Mouse (Mus musculus) CH12.LX (cell line): Measurements from ENCODE around the gene Flt3l. TPM values are rescaled to one million over a fixed set of nuclear protein-coding genes. Genes with fewer than 3 reads are reported as not detected.

ENCODE experiments used
- DNase-seq: peaks from one replicate; pipeline ENCODE4 v3.0.0-alpha.2; 2013; ENCODE audit errors: extremely low read depth
- H3K27ac ChIP-seq: 2 replicates; pipeline ENCODE4 v1.5.1; 2012; ENCODE audit warnings: low read depth, mild to moderate bottlenecking, control low read depth, moderate library complexity; ENCODE audit not compliant: insufficient read depth
- H3K27me3 ChIP-seq: replicated peaks from 2 replicates; pipeline ENCODE3; 2012; ENCODE audit warnings: inconsistent platforms
- H3K36me3 ChIP-seq, 2 experiments: replicated peaks in 1 of 2; 2 replicates each; pipeline versions ENCODE3 to v1.6.1; 2012; ENCODE audit warnings: inconsistent platforms in 1 of 2, low read length in 1 of 2, mild to moderate bottlenecking in 1 of 2, mixed read lengths in 1 of 2, moderate library complexity in 1 of 2; ENCODE audit not compliant: control insufficient read depth in 1 of 2, insufficient read depth in 1 of 2
- H3K4me1 ChIP-seq, 2 experiments: 2 replicates each; pipeline ENCODE4 v1.6.1; 2012; ENCODE audit warnings: inconsistent platforms in 1 of 2, moderate library complexity in 1 of 2; ENCODE audit not compliant: insufficient read depth in 2 of 2, control insufficient read depth in 1 of 2
- H3K4me2 ChIP-seq: 2 replicates; pipeline ENCODE4 v1.6.1; 2012; ENCODE audit warnings: low read depth, mild to moderate bottlenecking, control low read depth; ENCODE audit not compliant: poor library complexity, insufficient read depth, severe bottlenecking
- H3K4me3 ChIP-seq, 3 experiments: fragments of 150-350 bp in 1 of 3; sonication (generic) in 1 of 3; replicated peaks in 1 of 3; 2 replicates each; pipeline versions ENCODE3 to v1.5.1; 2011 to 2012; ENCODE audit warnings: low read depth in 2 of 3, low read length in 2 of 3, mild to moderate bottlenecking in 2 of 3, moderate library complexity in 2 of 3, control low read depth in 1 of 3, improper control_type of control experiment in 1 of 3, inconsistent platforms in 1 of 3, mixed read lengths in 1 of 3; ENCODE audit not compliant: poor library complexity in 1 of 3
- H3K79me2 ChIP-seq: replicated peaks from 2 replicates; pipeline ENCODE4 v1.6.1; 2012; ENCODE audit warnings: mild to moderate bottlenecking, moderate library complexity; ENCODE audit not compliant: control insufficient read depth, poor library complexity, insufficient read depth, severe bottlenecking; ENCODE audit errors: extremely low read depth
- H3K9ac ChIP-seq: 2 replicates; pipeline ENCODE4 v1.6.1; 2012; ENCODE audit warnings: low read depth, mild to moderate bottlenecking, control low read depth, moderate library complexity; ENCODE audit not compliant: insufficient read depth
- H3K9me3 ChIP-seq: replicated peaks from 2 replicates; pipeline ENCODE3; 2012; ENCODE audit warnings: low read length, inconsistent platforms, mixed read lengths
- CHD1 ChIP-seq: IDR thresholded peaks from 2 replicates; pipeline ENCODE4 v1.6.1; 2012; ENCODE audit warnings: low read depth, low read length, improper control_type of control experiment, inconsistent platforms
- CTCF ChIP-seq, 2 experiments: IDR thresholded peaks in 1 of 2; conservative IDR thresholded peaks in 1 of 2; 2 replicates each; pipeline ENCODE4 v1.5.1; 2011 to 2012; ENCODE audit warnings: low read depth in 2 of 2, low read length in 2 of 2, improper control_type of control experiment in 1 of 2, inconsistent platforms in 1 of 2, mild to moderate bottlenecking in 1 of 2, moderate library complexity in 1 of 2
- ETS1 ChIP-seq: conservative IDR thresholded peaks from 2 replicates; pipeline ENCODE4 v1.6.1; 2012; ENCODE audit warnings: low read depth, mild to moderate bottlenecking, inconsistent platforms, low read length, improper control_type of control experiment, moderate library complexity
- HCFC1 ChIP-seq: IDR thresholded peaks from 2 replicates; pipeline ENCODE4 v1.6.1; 2012; ENCODE audit warnings: low read depth, mild to moderate bottlenecking, inconsistent platforms, low read length, improper control_type of control experiment
- IRF4 ChIP-seq: IDR thresholded peaks from 2 replicates; pipeline ENCODE4 v1.6.1; 2014; ENCODE audit warnings: low read depth, mild to moderate bottlenecking, inconsistent platforms, low read length, improper control_type of control experiment
- KAT2A ChIP-seq: IDR thresholded peaks from 2 replicates; pipeline ENCODE4 v1.6.1; 2012; ENCODE audit warnings: low read length, improper control_type of control experiment, inconsistent platforms; ENCODE audit not compliant: insufficient replicate concordance
- MEF2A ChIP-seq: IDR thresholded peaks from 2 replicates; pipeline ENCODE4 v1.6.1; 2014; ENCODE audit warnings: low read depth, mild to moderate bottlenecking, inconsistent platforms, low read length, improper control_type of control experiment, borderline replicate concordance
- MXI1 ChIP-seq: IDR thresholded peaks from 2 replicates; pipeline ENCODE4 v1.6.1; 2011; ENCODE audit warnings: mild to moderate bottlenecking, low read depth, low read length, improper control_type of control experiment
- MYC ChIP-seq: IDR thresholded peaks from 2 replicates; pipeline ENCODE4 v1.6.1; 2011; ENCODE audit warnings: low read depth, mild to moderate bottlenecking, improper control_type of control experiment, low read length
- SIN3A ChIP-seq: IDR thresholded peaks from 2 replicates; pipeline ENCODE4 v1.6.1; 2012; ENCODE audit warnings: low read length, improper control_type of control experiment, inconsistent platforms
- TCF12 ChIP-seq: IDR thresholded peaks from 2 replicates; pipeline ENCODE4 v1.6.1; 2014; ENCODE audit warnings: low read depth, mild to moderate bottlenecking, inconsistent platforms, low read length, improper control_type of control experiment
- UBTF ChIP-seq: IDR thresholded peaks from 2 replicates; pipeline ENCODE4 v1.6.1; 2012; ENCODE audit warnings: low read depth, mild to moderate bottlenecking, inconsistent platforms, low read length, improper control_type of control experiment, moderate library complexity
- dilution Hi-C: fragments of 300-500 bp; cut with MboI; formaldehyde crosslinking; loops from 2 replicates; pipeline ENCODE4 v1.14.3; 2020; ENCODE audit warnings: low sequenced_read_pairs; ENCODE audit not compliant: extremely low pct_unique_long_range_greater_than_20kb, extremely low pct_ligation_motif_present
- in situ Hi-C: fragments of 300-500 bp; cut with MboI; formaldehyde crosslinking; loops from 3 replicates; pipeline ENCODE4 v1.14.3; 2019; ENCODE audit warnings: low sequenced_read_pairs, low pct_ligation_motif_present, low pct_unique_long_range_greater_than_20kb, mixed read lengths
- polyA plus RNA-seq: library from polyadenylated mRNA; unstranded; fragments of >175 nt; gene quantifications from 2 replicates; pipeline ENCODE4 v1.2.1, GENCODE M21; 2012; ENCODE audit warnings: low read depth; ENCODE audit not compliant: insufficient read length
- total RNA-seq, 2 experiments: library from RNA; depleted of rRNA; stranded (reverse); fragments of 300-350 nt in 1 of 2; fragments of >200 nt in 1 of 2; gene quantifications; 2 replicates each; pipeline ENCODE4 v1.2.3; 2012 to 2014

The Flt3l gene
- total and polyA plus RNA-seq, 3 experiments = 4.6 to 14.9 (median 4.9) TPM

DNA sequence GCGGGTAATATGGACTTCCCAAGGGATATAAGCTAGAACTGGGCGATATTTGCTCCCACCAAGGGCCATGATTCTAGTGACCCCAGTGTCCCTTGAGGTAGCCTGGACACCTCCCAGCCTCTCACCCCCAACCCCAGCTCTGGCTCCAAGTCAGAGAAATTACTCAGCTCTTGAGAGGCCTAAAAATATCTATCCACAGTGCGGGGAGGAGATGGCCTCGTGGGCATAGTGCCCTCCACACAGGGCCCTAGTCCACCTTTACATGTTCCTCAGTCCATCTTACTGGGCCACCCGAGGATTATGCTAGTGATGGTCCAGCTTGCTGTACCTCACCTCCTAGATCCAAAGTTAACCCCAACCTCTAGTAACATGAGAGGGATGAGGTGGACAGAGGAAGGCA lies 28.6 kb upstream of the Flt3l start:
- dilution Hi-C loops (no loop called here), in situ Hi-C loops (loop anchor here (10.0 kb wide), 1 partner anchor 140 kb away; no protein-coding TSS in a partner anchor)
- H3K79me2 ChIP-seq = no peaks in the 10 kb centered on the region
- H3K27ac ChIP-seq = no peak overlapping the region
- DNase-seq = no peak
- H3K9ac ChIP-seq = no peak overlapping the region
- peaks cover 16% of the 10 kb centered on the region for H3K9me3 ChIP-seq
- TF ChIP-seq MXI1 = no peak
- TF ChIP-seq KAT2A = no peak
- TF ChIP-seq, all 38 proteins: peak for 0
- Histone ChIP-seq H3K36me3 (peaks cover 0 to 12% of the 10 kb centered on the region in 2 experiments), H3K4me2 (no peak overlapping the region), H3K4me1 (peaks cover 0 to 11% of the 10 kb centered on the region in 2 experiments; a peak in 3 of 4 replicates), H3K4me3 (no peak overlapping the region), H3K27me3 (peaks cover 63% of the 10 kb centered on the region)

DNA sequence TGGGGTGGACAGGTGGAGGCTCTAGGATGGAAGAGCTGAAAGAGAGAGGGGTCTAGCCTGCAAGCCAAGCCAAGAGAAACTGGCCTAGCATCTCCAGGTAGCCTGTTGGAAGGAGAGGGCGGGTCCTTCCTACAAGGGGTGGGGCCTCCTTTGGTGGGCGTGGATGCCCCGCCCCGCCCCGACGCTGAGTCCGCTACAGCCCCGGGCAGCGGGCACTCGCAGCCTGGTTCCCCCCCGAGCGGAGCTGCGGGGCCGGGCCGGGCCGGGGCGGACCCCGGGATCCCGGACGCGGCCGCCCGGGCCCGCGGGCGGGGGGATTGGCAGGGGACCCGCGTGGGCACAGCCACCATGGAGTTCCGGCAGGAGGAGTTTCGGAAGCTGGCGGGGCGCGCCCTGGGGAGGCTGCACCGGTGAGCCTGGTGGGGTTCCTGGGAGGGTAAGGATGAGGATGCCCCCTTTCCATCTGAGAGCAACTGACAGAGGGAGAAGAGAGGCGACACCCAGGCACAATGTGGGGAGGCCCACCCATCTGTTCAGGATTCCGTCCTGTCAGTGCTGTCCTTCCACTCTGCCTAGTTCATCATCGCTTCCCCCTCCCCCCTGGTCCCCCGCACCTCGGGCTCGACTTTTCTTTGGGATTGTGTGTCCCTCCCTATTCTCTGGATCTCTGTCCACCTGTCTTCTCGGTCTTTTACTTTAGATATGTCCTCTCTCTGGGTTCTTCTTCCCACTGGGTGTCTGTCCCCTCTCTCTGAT lies 27.7 kb upstream of the Flt3l start, which contains the start of gene Slc17a7:
Gene Slc17a7, plus strand, starts transcription at position 215 of the 756 bp plus-strand sequence.
- no peak within 1 kb of the TSS for H3K27ac ChIP-seq
- TF ChIP-seq ETS1 = no peak
- no peak for TF ChIP-seq MEF2A
- TF ChIP-seq TCF12 = no peak
- no peak for TF ChIP-seq UBTF
- no peak for TF ChIP-seq MYC
- TF ChIP-seq, all 38 proteins: peak for 0
- H3K4me2 ChIP-seq = peak within 1 kb of the TSS; percentile 47; the same call in 1 of the 2 replicates
- peaks cover 60% of the 10 kb centered on the region for H3K27me3 ChIP-seq
- no peak within 1 kb of the TSS for H3K4me3 ChIP-seq
- H3K79me2 ChIP-seq = no peaks in the 10 kb centered on the region
- in situ Hi-C loops (loop anchor here (10.0 kb wide), 1 partner anchor 141 kb away; no protein-coding TSS in a partner anchor), dilution Hi-C loops (no loop called here)
- peaks cover 0 to 11% of the 10 kb centered on the region in 2 experiments; a peak in 3 of 4 replicates for H3K4me1 ChIP-seq
- DNase-seq = no peak
- H3K9ac ChIP-seq = no peak within 1 kb of the TSS
- peaks cover 0 to 22% of the 10 kb centered on the region in 2 experiments for H3K36me3 ChIP-seq
- peaks cover 7% of the 10 kb centered on the region for H3K9me3 ChIP-seq

- Histone ChIP-seq H3K4me2 (no peak overlapping the region), H3K27ac (no peak overlapping the region)
- DNase-seq = no peak
- dilution Hi-C loops = no loop called here
- TF ChIP-seq CTCF (conservative IDR thresholded peaks at IDR 0.05 in 1 of 2, IDR thresholded peaks at IDR 0.05 in 1 of 2; ENCODE audit: low read depth in 2 of 2, low read length in 2 of 2) = no peak
- TF ChIP-seq CHD1 = no peak
- no peak for TF ChIP-seq UBTF
- TF ChIP-seq IRF4 = no peak
- no peak for TF ChIP-seq SIN3A
- TF ChIP-seq HCFC1 = no peak
- TF ChIP-seq, all 38 proteins: peak for 0
- Histone ChIP-seq H3K27me3 (peaks cover 52% of the 10 kb centered on the region), H3K79me2 (no peaks in the 10 kb centered on the region), H3K4me3 (no peak overlapping the region), H3K4me1 (peaks cover 0 to 11% of the 10 kb centered on the region in 2 experiments; a peak in 3 of 4 replicates), H3K9me3 (no peaks in the 10 kb centered on the region), H3K36me3 (peaks cover 0 to 30% of the 10 kb centered on the region in 2 experiments), H3K9ac (no peak overlapping the region)
- in situ Hi-C loops = loop anchor here (10.0 kb wide), 1 partner anchor 142 kb away; no protein-coding TSS in a partner anchor
Measured at GRCm38 (mm10) chr7:45162996-45163615, 26.9 kb upstream of the Flt3l start.
